Mouse (Mus musculus) cerebellum, adult 9-10 months (tissue): Measurements from ENCODE around the gene Epc2.
A peak's percentile ranks its signal among the peaks of the same experiment; 100 is the strongest.

ENCODE experiments used
- DNase-seq: peaks from one replicate; pipeline ENCODE4 v3.0.0; 2022

The Epc2 gene

GRCm38 (mm10) chr2:49571159-49571920 lies 120.1 kb downstream of the Epc2 start:
- no peak for DNase-seq

- no peak for DNase-seq
These were observed 120.9 kb downstream of the Epc2 start for GRCm38 (mm10) chr2:49572111-49572642.

- no peak for DNase-seq
These were observed 121.4 kb downstream of the Epc2 start for GRCm38 (mm10) chr2:49572684-49573083.

GRCm38 (mm10) chr2:49573282-49573681 lies 122.0 kb downstream of the Epc2 start:
- DNase-seq: no peak

GRCm38 (mm10) chr2:49580585-49580984 lies 129.3 kb downstream of the Epc2 start:
- no peak for DNase-seq

GRCm38 (mm10) chr2:49582546-49582945 lies 131.3 kb downstream of the Epc2 start:
- DNase-seq: no peak

- DNase-seq: no peak
These were observed 132.0 kb downstream of the Epc2 start for GRCm38 (mm10) chr2:49583311-49583710.

GRCm38 (mm10) chr2:49590450-49590849 lies 139.2 kb downstream of the Epc2 start:
- peak; percentile 73 for DNase-seq

- DNase-seq: no peak
These were observed 141.6 kb downstream of the Epc2 start for GRCm38 (mm10) chr2:49592926-49593325.

- DNase-seq: peak; percentile 88
These were observed 143.6 kb downstream of the Epc2 start for GRCm38 (mm10) chr2:49594886-49595285.

- DNase-seq: peak; percentile 87
These were observed 145.0 kb downstream of the Epc2 start for GRCm38 (mm10) chr2:49596318-49596717.

GRCm38 (mm10) chr2:49600021-49600681 lies 148.9 kb downstream of the Epc2 start:
- DNase-seq: no peak
